ENCODE assay signal across 20 mouse cellular contexts in genomic region chr15:11578331-11578730, GRCm38 (mm10).
A peak's percentile ranks its signal among the peaks of the same experiment; 100 is the strongest.
DNase-seq lines count a peak whose midpoint lies in the region; TF ChIP-seq lines count a peak whose summit lies in the region.
"Had no signal": no experiment of that assay in that cellular context is flagged by ENCODE, and none has a peak within 500 bp of the region (broad histone marks: within the 10 kb centered on the region; RNA-seq: fewer than 3 reads in every experiment).

No protein-coding gene starts in this region.

- H3K27ac ChIP-seq in layer of hippocampus, adult 2 months, result no peak overlapping the region
- H3K27ac ChIP-seq: embryonic facial prominence, embryonic 13.5 days; forebrain, embryonic 13.5 days; forebrain, embryonic 15.5 days had no signal

- no peak overlapping the region for H3K4me3 ChIP-seq in layer of hippocampus, adult 2 months
- H3K4me3 ChIP-seq: embryonic facial prominence, embryonic 13.5 days; forebrain, embryonic 13.5 days; forebrain, embryonic 15.5 days had no signal

- DNase-seq in layer of hippocampus, adult 11-12 months (ENCODE audit: low spot score), result peak; percentile 24
- no peak for DNase-seq in layer of hippocampus, postnatal 10 days (ENCODE audit: low spot score in 2 of 2)
- peak; percentile 37 to 53 for DNase-seq in layer of hippocampus, adult 2 months (ENCODE audit: low spot score in 2 of 2)
- DNase-seq in layer of hippocampus, postnatal 36 days, result no peak
- peak; percentile 19 to 38 for DNase-seq in layer of hippocampus, adult 8-10 months (ENCODE audit: low spot score in 2 of 2)
- DNase-seq in layer of hippocampus, adult 9-11 months, result peak; percentile 44
- no peak for DNase-seq in kidney, adult 8-10 months
- no peak for DNase-seq in left cerebral cortex, postnatal 4 days
- DNase-seq: adrenal gland, adult 2 months; adrenal gland, postnatal 10 days; adrenal gland, postnatal 25 days; cerebellum, adult 11-12 months; cerebellum, adult 2 months; cerebellum, adult 9-10 months; cerebellum, postnatal 10 days; cerebellum, postnatal 25 days; forebrain, postnatal 0 days had no signal

- TF ChIP-seq CTCF in layer of hippocampus, adult 2 months (conservative IDR thresholded peaks at IDR 0.05), result no peak

- intact Hi-C loops in left cerebral cortex, postnatal 4 days (cut with DNase I), result no loop called here

Comparison
In these comparisons a context has a peak if more than half of its experiments do, and no peak if none do; other contexts are left out.
1. DNase-seq: peak in layer of hippocampus, adult 11-12 months (single experiment), layer of hippocampus, adult 2 months (2 of 2), layer of hippocampus, adult 8-10 months (2 of 2) and layer of hippocampus, adult 9-11 months (single experiment); none in layer of hippocampus, postnatal 10 days (0 of 2), layer of hippocampus, postnatal 36 days (0 of 2), kidney, adult 8-10 months (0 of 2) and left cerebral cortex, postnatal 4 days (single experiment).